Mouse (Mus musculus) MEL (cell line): Measurements from ENCODE around the gene Cops7a.

Source experiments
- ELF1 ChIP-seq: IDR thresholded peaks from 2 replicates; pipeline ENCODE4 v1.6.1; 2014; ENCODE audit warnings: low read depth, mild to moderate bottlenecking, inconsistent platforms, low read length, improper control_type of control experiment, moderate library complexity
- MAX ChIP-seq: IDR thresholded peaks from 2 replicates; pipeline ENCODE4 v1.6.1; 2011; ENCODE audit warnings: low read length, improper control_type of control experiment
- TAL1 ChIP-seq: IDR thresholded peaks from 2 replicates; pipeline ENCODE4 v1.6.1; 2012; ENCODE audit warnings: mild to moderate bottlenecking, inconsistent platforms, low read length, moderate library complexity, mixed read lengths
- UBTF ChIP-seq: IDR thresholded peaks from 2 replicates; pipeline ENCODE4 v1.6.1; 2012; ENCODE audit warnings: low read depth, mild to moderate bottlenecking, inconsistent platforms, low read length, improper control_type of control experiment, moderate library complexity, borderline replicate concordance; ENCODE audit not compliant: insufficient read depth
- ZKSCAN1 ChIP-seq: IDR thresholded peaks from 2 replicates; pipeline ENCODE4 v1.6.1; 2012; ENCODE audit warnings: low read depth, mild to moderate bottlenecking, inconsistent platforms, low read length, improper control_type of control experiment, moderate library complexity
- ZMIZ1 ChIP-seq: IDR thresholded peaks from 2 replicates; pipeline ENCODE4 v1.6.1; 2012; ENCODE audit warnings: low read depth, mild to moderate bottlenecking, inconsistent platforms, low read length, improper control_type of control experiment, moderate library complexity

- TF ChIP-seq ELF1, result no peak
- no peak for TF ChIP-seq TAL1
- TF ChIP-seq ZMIZ1, result no peak
- no peak for TF ChIP-seq ZKSCAN1
- TF ChIP-seq UBTF, result no peak
- TF ChIP-seq MAX, result no peak
These were observed 30.6 kb upstream of the Cops7a start for GRCm38 (mm10) chr6:124995831-124996403.
